Mouse (Mus musculus) forebrain, postnatal 0 days (tissue): ENCODE results near the gene Fam76a. TPM values are rescaled to one million over a fixed set of nuclear protein-coding genes. Genes with fewer than 3 reads are reported as not detected.

Source experiments
- ATAC-seq: fragments of 200-750 bp; cut with Nextera tagmentation; 2 replicates; pipeline ENCODE4 v1.8.0; 2017; ENCODE audit warnings: mild to moderate bottlenecking, moderate library complexity
- DNase-seq: peaks from one replicate; pipeline ENCODE4 v3.0.0-alpha.2; 2015
- H3K27ac ChIP-seq: fragments of 300-500 bp; sonication (generic); 2 replicates; pipeline ENCODE4 v1.5.1; 2014; ENCODE audit warnings: low read depth, mild to moderate bottlenecking, antibody characterized with exemption, low read length, moderate library complexity, mixed read lengths
- H3K27me3 ChIP-seq: fragments of 300-500 bp; sonication (generic); 2 replicates; pipeline ENCODE4 v1.6.1; 2014; ENCODE audit warnings: mild to moderate bottlenecking, low read length, mixed read lengths; ENCODE audit not compliant: insufficient read depth
- H3K36me3 ChIP-seq: fragments of 300-500 bp; sonication (generic); 2 replicates; pipeline ENCODE4 v1.6.1; 2014; ENCODE audit warnings: mild to moderate bottlenecking, moderate library complexity; ENCODE audit not compliant: insufficient read depth
- H3K4me1 ChIP-seq: fragments of 300-500 bp; sonication (generic); 2 replicates; pipeline ENCODE4 v1.6.1; 2014; ENCODE audit warnings: antibody characterized with exemption; ENCODE audit not compliant: insufficient read depth
- H3K4me2 ChIP-seq: fragments of 300-500 bp; sonication (generic); 2 replicates; pipeline ENCODE4 v1.6.1; 2014; ENCODE audit warnings: low read depth, mild to moderate bottlenecking, moderate library complexity
- H3K4me3 ChIP-seq: fragments of 300-500 bp; sonication (generic); 2 replicates; pipeline ENCODE4 v1.5.1; 2014; ENCODE audit warnings: low read depth, low read length, mixed read lengths
- H3K9ac ChIP-seq: fragments of 300-500 bp; sonication (generic); 2 replicates; pipeline ENCODE4 v1.6.1; 2014; ENCODE audit warnings: mild to moderate bottlenecking
- H3K9me3 ChIP-seq: fragments of 300-500 bp; sonication (generic); 2 replicates; pipeline ENCODE4 v1.6.1; 2016; ENCODE audit warnings: low read length
- CTCF ChIP-seq: sonication (generic); IDR thresholded peaks from 2 replicates; pipeline ENCODE4 v1.5.1; 2016; ENCODE audit warnings: antibody characterized with exemption, control low read depth, low read depth
- WGBS: fragments of 180-500 bp; shearing (Covaris S2); extraction: QIAGEN DNeasy Blood & Tissue Kit; methylation state at CpG from one replicate; pipeline ENCODE4 v1.1.7; 2014; 5-methylcytosine and 5-hydroxymethylcytosine counted together
- polyA plus RNA-seq: library from polyadenylated mRNA; unstranded; fragments of >200 nt; fragmentation: Nextera tagmentation; extraction: Ambion mirVana; gene quantifications from 2 replicates; pipeline ENCODE4 v1.2.1, GENCODE M21; 2015
- total RNA-seq: library from RNA; depleted of rRNA; stranded (reverse); fragments of >200 nt; gene quantifications from 2 replicates; pipeline ENCODE4 v1.2.3, GENCODE M21; 2014

The Fam76a gene
- total and polyA plus RNA-seq, 2 experiments from 2014 or later = 29.8 to 41.0 TPM

DNA sequence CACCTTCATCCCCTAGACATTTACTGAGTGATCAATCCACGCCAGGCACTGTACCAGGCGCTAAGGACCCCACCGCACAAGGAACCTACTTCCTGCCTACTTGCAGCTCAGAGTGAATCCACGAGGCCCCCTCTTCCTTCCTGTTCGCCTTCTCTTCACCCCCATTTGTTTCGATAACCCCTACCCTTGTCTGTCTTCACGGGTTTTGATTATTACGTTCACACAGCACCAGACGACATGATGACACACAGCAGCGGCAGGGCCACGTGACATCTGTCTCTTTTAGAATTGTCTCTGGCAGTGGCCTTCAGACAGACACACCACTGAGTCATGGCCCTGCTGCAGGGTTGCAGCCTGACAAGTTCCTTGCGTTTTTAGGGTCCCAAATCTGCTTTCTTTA is 21.7 kb upstream of the Fam76a start:
- H3K4me3 ChIP-seq = no peak overlapping the region
- H3K9ac ChIP-seq = no peak overlapping the region

DNA sequence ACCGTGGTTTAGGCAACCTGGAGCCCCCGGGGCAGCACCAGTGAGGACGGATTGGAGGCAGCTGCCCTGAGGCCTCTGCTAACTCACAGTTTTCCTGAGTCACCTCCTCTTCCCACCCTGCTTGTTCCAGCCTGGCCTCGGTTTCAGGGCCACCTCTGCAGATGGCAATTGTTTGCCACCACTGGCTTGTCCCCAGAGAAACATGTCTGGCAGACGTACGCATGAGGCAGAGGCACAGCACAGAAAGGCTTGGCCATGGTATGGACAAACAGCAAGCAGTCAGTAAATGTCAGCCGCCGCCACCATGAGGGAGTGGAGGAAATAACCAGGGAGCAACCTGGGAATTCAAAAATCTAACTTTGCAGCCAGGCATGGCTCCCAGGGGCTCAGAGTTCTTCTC is 20.7 kb upstream of the Fam76a start:
- Histone ChIP-seq H3K27me3 (no peaks in the 10 kb centered on the region), H3K9ac (no peak overlapping the region), H3K27ac (no peak overlapping the region), H3K9me3 (no peaks in the 10 kb centered on the region), H3K4me1 (peaks cover 9% of the 10 kb centered on the region; the same call in 1 of the 2 replicates), H3K36me3 (no peaks in the 10 kb centered on the region), H3K4me2 (no peak overlapping the region), H3K4me3 (no peak overlapping the region)
- WGBS = 63% methylated on average over 8 of the region's 8 CpGs
- DNase-seq (no peak), ATAC-seq (no peak)
- no peak for TF ChIP-seq CTCF

More for the DNA sequence above, 21.7 kb upstream of the Fam76a start:
- Histone ChIP-seq H3K9me3 (no peaks in the 10 kb centered on the region), H3K36me3 (no peaks in the 10 kb centered on the region), H3K27ac (no peak overlapping the region), H3K27me3 (no peaks in the 10 kb centered on the region), H3K4me1 (peaks cover 5% of the 10 kb centered on the region; the same call in 1 of the 2 replicates), H3K4me2 (no peak overlapping the region)
- no peak for ATAC-seq
- WGBS = 75% methylated on average over 12 of the region's 12 CpGs
- TF ChIP-seq CTCF = no peak
- DNase-seq = no peak

DNA sequence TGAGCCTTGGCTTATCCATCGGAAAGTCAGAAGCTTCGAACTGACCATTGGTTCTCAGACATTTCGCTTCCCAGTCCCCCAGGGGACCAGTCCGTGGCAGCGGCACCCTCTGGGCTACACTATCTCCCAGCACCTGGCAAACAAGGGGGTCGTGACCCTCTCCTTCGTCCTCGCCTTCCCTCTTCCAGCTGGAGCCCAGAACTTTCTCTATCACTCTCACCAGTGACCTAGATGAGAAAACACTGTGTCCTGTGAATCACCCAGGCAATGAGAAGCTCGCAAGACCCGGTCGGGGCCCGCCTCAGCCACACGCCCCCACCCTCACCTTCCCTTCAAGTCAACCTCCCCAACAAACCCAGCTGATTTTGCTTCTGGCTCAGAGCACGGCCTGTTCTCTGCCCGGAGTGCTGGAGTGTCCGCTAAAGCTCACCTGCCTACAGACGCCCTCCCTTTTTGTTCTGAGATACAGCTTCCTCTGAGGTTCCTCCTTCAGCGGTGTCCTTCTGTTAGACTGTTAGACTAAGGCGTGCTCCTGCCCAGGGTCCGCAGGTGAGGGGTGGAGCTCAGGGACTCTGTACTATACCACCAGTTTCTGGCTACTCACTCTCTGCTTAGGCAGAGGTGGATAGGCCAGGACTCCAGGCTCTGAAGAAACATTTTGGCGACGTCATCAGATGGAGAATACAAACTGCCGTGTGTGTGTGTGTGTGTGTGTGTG is 18.8 kb upstream of the Fam76a start:
- Histone ChIP-seq H3K4me2 (no peak overlapping the region), H3K36me3 (no peaks in the 10 kb centered on the region), H3K9me3 (no peaks in the 10 kb centered on the region), H3K27me3 (no peaks in the 10 kb centered on the region), H3K4me3 (no peak overlapping the region), H3K4me1 (peaks cover 9% of the 10 kb centered on the region; the same call in 1 of the 2 replicates), H3K9ac (no peak overlapping the region), H3K27ac (no peak overlapping the region)
- TF ChIP-seq CTCF = no peak
- no peak for ATAC-seq
- DNase-seq = no peak
- WGBS = 64% methylated on average over 23 of the region's 23 CpGs

DNA sequence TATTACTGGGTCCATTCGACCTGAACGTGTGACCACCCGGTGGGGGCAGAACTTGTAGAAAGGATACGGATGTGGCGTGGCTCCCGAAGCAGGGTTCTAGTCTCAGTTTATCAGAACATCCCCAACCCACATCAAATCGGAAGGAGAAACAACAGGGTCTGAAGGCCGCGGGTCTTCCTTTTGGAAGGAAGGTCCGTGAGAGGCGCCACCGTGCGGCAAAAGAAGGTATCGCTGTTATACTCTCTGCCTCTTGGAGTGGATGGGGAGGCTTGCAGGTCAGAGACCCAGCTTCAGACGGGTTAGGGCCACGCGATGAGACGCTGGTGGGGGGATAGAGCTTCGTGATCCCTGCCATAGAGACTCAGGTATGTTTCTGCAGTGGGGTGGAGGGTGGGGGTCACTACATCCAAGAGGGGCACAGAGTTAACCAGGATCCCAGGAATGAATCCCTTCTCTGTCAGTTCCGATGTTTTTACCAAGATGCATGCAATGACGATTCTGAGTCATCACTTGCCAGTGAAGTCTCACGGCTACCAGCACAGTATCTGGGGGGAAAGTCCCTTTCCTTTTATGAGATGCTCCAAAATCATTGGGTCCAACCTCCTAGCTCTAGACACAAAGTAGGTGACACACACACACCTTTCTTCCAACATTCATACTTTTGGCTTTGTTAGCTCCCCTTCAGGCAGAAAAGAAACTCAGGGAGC is 17.2 kb upstream of the Fam76a start:
- ATAC-seq (no peak), DNase-seq (peak; percentile 75)
- H3K9me3 ChIP-seq = no peaks in the 10 kb centered on the region
- H3K36me3 ChIP-seq = no peaks in the 10 kb centered on the region
- H3K4me2 ChIP-seq = no peak overlapping the region
- WGBS = 23% methylated on average over 22 of the region's 22 CpGs
- TF ChIP-seq CTCF = peak; percentile 71
- H3K4me1 ChIP-seq = peaks cover 4% of the 10 kb centered on the region; the same call in 1 of the 2 replicates
- H3K27me3 ChIP-seq = no peaks in the 10 kb centered on the region
- peak overlapping the region; percentile 80 for H3K27ac ChIP-seq
- no peak overlapping the region for H3K4me3 ChIP-seq
- H3K9ac ChIP-seq = no peak overlapping the region

DNA sequence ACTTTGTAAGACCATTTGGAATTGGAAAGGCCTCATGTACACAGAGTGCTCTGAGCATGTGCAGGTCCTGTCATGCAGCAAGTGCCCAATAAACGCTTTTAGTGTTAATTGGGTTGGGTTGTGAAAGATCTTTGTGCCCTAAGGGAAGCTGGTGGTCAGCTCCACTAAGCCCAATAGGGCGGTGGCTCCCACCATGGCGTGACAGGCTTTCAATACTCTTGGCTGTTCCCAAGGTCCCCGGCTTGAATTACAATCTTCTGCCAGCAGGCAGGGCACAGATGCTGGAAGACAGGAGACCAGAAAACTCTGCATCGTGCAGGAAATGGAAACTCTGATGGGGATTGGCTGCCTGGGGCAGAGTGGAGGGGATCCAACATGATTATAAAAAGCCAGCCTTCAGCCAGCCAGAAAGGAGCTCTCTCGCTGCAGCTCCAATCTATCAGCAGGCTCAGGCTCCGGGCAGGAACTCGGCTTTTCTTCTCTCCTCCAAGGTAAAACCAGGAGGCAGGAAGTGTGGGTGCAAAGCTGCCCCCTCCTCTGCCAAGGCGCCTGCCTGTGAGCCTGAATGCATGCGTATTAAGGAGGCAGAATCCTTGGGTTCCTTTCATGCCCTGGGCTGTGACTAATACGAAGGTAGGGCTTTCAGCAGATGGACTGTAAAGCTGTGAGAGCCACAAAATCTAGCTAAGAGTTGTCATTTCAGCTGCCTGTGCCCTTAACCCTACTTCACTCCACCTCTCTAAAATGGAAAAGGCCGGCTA is 16.0 kb upstream of the Fam76a start:
- Histone ChIP-seq H3K4me1 (peaks cover 4% of the 10 kb centered on the region; the same call in 1 of the 2 replicates), H3K27me3 (no peaks in the 10 kb centered on the region), H3K36me3 (no peaks in the 10 kb centered on the region), H3K9ac (0 out of 2 replicates have a peak overlapping the region, but pooled peaks have one; percentile 4), H3K4me2 (peak overlapping the region; percentile 13; the same call in 1 of the 2 replicates), H3K27ac (peak overlapping the region; percentile 80), H3K4me3 (no peak overlapping the region), H3K9me3 (no peaks in the 10 kb centered on the region)
- WGBS = 33% methylated on average over 12 of the region's 12 CpGs
- ATAC-seq = peak; percentile 94
- TF ChIP-seq CTCF = 0 out of 2 replicates have a peak, but pooled peaks have one; percentile 10
- DNase-seq = peak; percentile 87

DNA sequence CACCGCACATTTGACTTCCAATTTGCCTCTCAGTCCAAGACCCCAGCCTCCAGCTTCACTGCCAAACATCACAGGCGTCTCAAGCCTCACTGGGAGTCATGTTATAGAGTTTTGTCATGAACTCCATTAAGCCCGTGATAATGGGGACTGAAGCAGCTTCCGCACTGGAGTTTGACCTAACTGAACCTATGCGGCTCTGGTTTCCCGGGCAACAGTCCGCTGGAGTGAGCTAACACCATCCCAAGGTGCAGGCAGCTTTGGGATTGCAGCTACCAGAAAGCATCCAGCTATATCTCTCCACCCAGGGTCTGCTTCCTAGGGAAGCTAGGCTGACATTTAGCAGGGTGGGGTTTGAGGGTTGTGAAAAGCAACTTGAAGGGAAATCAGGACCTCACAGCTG is 12.3 kb upstream of the Fam76a start:
- H3K27me3 ChIP-seq = no peaks in the 10 kb centered on the region
- H3K9ac ChIP-seq = no peak overlapping the region
- no peak for TF ChIP-seq CTCF
- peaks cover 4% of the 10 kb centered on the region; the same call in 1 of the 2 replicates for H3K4me1 ChIP-seq
- no peaks in the 10 kb centered on the region for H3K9me3 ChIP-seq
- DNase-seq = no peak
- no peak overlapping the region for H3K4me3 ChIP-seq
- no peak overlapping the region for H3K4me2 ChIP-seq
- ATAC-seq = peak; percentile 12; the same call in 1 of the 2 replicates
- no peaks in the 10 kb centered on the region for H3K36me3 ChIP-seq
- no peak overlapping the region for H3K27ac ChIP-seq
- WGBS = 25% methylated on average over 7 of the region's 7 CpGs
